Mouse (Mus musculus): ENCODE results near the gene Opn1sw. TPM values are rescaled to one million over a fixed set of nuclear protein-coding genes. Genes with fewer than 3 reads are reported as not detected.
A peak's percentile ranks its signal among the peaks of the same experiment; 100 is the strongest.

Opn1sw gene
- polyA plus RNA-seq, 1 experiment from 2014 or later, result 0.48 TPM

DNA sequence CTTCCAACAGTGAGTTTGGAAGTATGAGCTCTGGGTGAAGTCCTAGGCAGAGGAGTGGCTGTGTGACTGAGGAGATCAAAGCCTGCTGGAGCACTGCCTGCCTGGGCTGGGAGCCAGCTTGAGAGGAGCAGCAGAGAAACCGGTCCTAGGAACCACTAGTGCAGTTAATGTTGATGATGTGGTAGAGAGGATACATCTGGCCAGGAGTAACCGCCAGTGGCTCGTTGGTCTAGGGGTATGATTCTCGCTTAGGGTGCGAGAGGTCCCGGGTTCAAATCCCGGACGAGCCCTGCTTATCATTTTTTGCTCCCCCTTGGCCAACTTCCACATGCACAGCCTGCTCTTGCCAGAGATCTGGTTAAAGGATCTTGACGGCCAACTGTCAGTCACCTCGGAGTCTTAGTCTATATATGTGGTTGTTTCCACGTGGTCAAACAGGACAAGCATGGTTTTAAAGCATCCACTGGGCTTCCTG, 375 bp upstream of the Opn1sw start:
- WGBS, result 14% methylated on average over 11 of the region's 11 CpGs
- peak overlapping the region; percentile 23; the same call in 1 of the 2 replicates for H3K4me2 ChIP-seq (replicated peaks)
- DNase-seq (ENCODE audit: low spot score) (peak; percentile 78), ATAC-seq (ENCODE audit: low FRiP score) (peak; percentile 87)
- H3K36me3 ChIP-seq (replicated peaks; ENCODE audit: control insufficient read depth, insufficient read depth), result no peaks in the 10 kb centered on the region
- H3K9ac ChIP-seq, result no peak overlapping the region
- H3K27me3 ChIP-seq (ENCODE audit: control insufficient read depth, insufficient read depth, low read length), result 0 out of 2 replicates have a peak, but pooled peaks cover 8% of the 10 kb centered on the region
- no peaks in the 10 kb centered on the region for H3K9me3 ChIP-seq (ENCODE audit: control insufficient read depth, low read length)
- H3K27ac ChIP-seq, result no peak overlapping the region
- H3K4me3 ChIP-seq (replicated peaks; ENCODE audit: low read length), result no peak overlapping the region
- 0 out of 2 replicates have a peak, but pooled peaks cover 4% of the 10 kb centered on the region for H3K4me1 ChIP-seq (replicated peaks; ENCODE audit: control insufficient read depth, insufficient read depth, low read length)

DNA sequence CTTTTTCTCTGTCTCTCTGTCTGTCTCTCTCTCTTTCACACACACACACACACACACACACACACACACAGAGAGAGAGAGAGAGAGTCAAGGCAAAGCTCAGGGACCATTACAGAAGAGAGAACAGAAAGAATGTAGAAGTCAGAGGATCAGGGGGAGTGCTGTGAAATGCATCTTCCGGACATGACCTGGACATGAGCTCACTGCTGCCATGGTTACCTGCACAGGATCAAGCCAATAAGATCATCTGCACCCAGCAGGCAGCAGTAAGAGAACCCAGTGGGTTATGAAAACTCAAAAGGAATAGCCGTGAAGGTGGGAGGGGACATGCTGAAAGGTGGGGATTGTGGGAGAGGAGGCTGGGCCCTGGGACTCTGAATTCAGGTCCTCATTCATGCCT, 5.8 kb downstream of the Opn1sw start:
- Histone ChIP-seq H3K4me3 (replicated peaks; ENCODE audit: low read length) (no peak overlapping the region), H3K27ac (no peak overlapping the region), H3K9ac (no peak overlapping the region), H3K4me2 (replicated peaks) (no peak overlapping the region), H3K36me3 (replicated peaks; ENCODE audit: control insufficient read depth, insufficient read depth) (peaks cover 8% of the 10 kb centered on the region), H3K27me3 (ENCODE audit: control insufficient read depth, insufficient read depth, low read length) (0 out of 2 replicates have a peak, but pooled peaks cover 1% of the 10 kb centered on the region), H3K4me1 (replicated peaks; ENCODE audit: control insufficient read depth, insufficient read depth, low read length) (no peaks in the 10 kb centered on the region), H3K9me3 (ENCODE audit: control insufficient read depth, low read length) (no peaks in the 10 kb centered on the region)
- 43% methylated on average over 2 of the region's 2 CpGs for WGBS
- ATAC-seq (ENCODE audit: low FRiP score), result no peak
- DNase-seq (ENCODE audit: low spot score), result no peak

DNA sequence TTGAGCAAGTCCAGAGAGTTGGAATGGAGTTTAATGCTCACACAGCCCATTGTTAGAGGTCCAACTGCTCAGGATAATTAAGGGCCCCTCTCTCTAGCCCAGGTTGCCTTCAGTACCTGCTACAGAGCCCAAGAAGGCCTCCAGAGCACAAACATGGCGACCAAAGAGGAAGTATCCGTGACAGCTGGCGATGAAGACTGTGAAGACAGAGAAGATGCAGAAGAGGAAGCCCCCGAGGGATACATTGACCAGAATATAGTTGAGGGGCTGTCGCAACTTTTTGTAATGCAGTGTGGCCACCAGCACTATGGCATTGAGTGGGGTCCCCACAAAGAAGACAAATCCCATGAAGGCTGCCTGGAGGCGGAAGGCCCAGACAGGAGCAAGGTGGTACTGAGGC, 8.3 kb downstream of the Opn1sw start:
- H3K4me3 ChIP-seq (replicated peaks; ENCODE audit: low read length), result no peak overlapping the region
- H3K36me3 ChIP-seq (replicated peaks; ENCODE audit: control insufficient read depth, insufficient read depth), result peaks cover 32% of the 10 kb centered on the region
- H3K27me3 ChIP-seq (ENCODE audit: control insufficient read depth, insufficient read depth, low read length), result no peaks in the 10 kb centered on the region
- WGBS, result 90% methylated on average over 6 of the region's 6 CpGs
- H3K4me1 ChIP-seq (replicated peaks; ENCODE audit: control insufficient read depth, insufficient read depth, low read length), result no peaks in the 10 kb centered on the region
- no peak overlapping the region for H3K27ac ChIP-seq
- ATAC-seq (ENCODE audit: low FRiP score), result no peak
- H3K9me3 ChIP-seq (ENCODE audit: control insufficient read depth, low read length), result no peaks in the 10 kb centered on the region
- no peak for DNase-seq (ENCODE audit: low spot score)
- H3K4me2 ChIP-seq (replicated peaks), result no peak overlapping the region
- no peak overlapping the region for H3K9ac ChIP-seq

DNA sequence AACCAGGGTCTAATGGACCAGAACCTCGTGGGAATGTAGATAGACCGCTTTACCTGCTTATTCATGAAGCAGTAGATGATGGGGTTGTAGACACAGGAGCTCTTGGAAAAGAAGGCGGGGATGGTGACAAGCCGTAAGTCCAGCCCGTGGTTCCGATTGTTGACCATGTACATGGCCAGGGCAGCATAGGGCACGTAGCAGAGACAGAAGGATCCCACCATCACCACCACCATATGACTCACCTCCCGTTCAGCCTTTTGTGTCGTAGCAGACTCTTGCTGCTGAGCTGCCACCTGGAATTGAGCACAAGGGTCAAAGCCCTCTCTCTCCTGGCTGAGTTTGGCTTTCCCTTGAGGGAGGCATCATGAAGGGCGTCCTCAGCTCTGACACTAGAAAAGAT, 9.6 kb downstream of the Opn1sw start:
- Histone ChIP-seq H3K4me2 (replicated peaks) (no peak overlapping the region), H3K4me3 (replicated peaks; ENCODE audit: low read length) (no peak overlapping the region), H3K36me3 (replicated peaks; ENCODE audit: control insufficient read depth, insufficient read depth) (peaks cover 45% of the 10 kb centered on the region), H3K27me3 (ENCODE audit: control insufficient read depth, insufficient read depth, low read length) (no peaks in the 10 kb centered on the region), H3K4me1 (replicated peaks; ENCODE audit: control insufficient read depth, insufficient read depth, low read length) (no peaks in the 10 kb centered on the region), H3K9me3 (ENCODE audit: control insufficient read depth, low read length) (no peaks in the 10 kb centered on the region), H3K9ac (no peak overlapping the region), H3K27ac (no peak overlapping the region)
- DNase-seq (ENCODE audit: low spot score) (no peak), ATAC-seq (ENCODE audit: low FRiP score) (no peak)
- 99% methylated on average over 10 of the region's 10 CpGs for WGBS

DNA sequence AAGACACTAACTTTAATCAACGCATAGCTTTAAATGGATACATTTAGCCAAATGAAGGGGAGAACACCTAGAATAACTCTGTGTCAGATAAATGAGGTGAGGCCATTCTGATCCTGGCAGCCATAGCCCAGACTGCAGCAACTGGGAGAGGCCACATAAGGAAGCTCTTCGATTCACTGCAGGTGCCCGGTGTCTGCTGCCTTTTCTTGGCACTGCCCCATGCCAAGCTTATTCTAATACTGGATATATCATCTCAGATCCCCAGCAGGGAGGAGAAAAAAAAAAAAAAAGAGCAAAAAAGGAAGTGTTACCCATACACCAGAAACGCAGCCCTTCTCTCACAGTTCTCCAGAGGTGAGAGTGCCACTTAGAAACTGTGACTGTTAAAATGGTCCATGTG, 10.9 kb downstream of the Opn1sw start:
- no peak overlapping the region for H3K9ac ChIP-seq
- H3K27me3 ChIP-seq (ENCODE audit: control insufficient read depth, insufficient read depth, low read length), result no peaks in the 10 kb centered on the region
- no peaks in the 10 kb centered on the region for H3K9me3 ChIP-seq (ENCODE audit: control insufficient read depth, low read length)
- peaks cover 58% of the 10 kb centered on the region for H3K36me3 ChIP-seq (replicated peaks; ENCODE audit: control insufficient read depth, insufficient read depth)
- DNase-seq (ENCODE audit: low spot score) (no peak), ATAC-seq (ENCODE audit: low FRiP score) (no peak)
- WGBS, result 98% methylated on average over 4 of the region's 4 CpGs
- no peak overlapping the region for H3K27ac ChIP-seq
- no peak overlapping the region for H3K4me3 ChIP-seq (replicated peaks; ENCODE audit: low read length)
- H3K4me1 ChIP-seq (replicated peaks; ENCODE audit: control insufficient read depth, insufficient read depth, low read length), result no peaks in the 10 kb centered on the region
- H3K4me2 ChIP-seq (replicated peaks), result no peak overlapping the region

DNA sequence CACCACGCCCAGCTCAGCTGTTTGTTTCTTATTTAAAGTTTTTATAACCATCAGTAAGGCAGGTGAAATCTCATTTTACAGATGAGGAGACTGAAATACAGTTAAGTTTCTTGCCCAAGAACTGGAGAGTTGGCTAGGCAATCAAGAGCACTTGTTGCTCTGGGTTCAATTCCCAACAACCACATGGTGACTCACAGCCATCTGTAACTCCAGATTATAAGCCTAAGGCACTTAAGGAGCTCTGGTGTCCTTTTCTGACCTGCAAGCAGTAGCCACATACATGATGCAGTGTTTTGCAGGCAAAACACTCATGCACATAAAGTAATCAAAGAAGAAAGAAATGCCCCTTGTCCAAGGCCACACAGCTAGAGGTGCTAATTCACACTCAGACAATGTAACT, 23.0 kb downstream of the Opn1sw start:
- ATAC-seq (ENCODE audit: low FRiP score) (no peak), DNase-seq (ENCODE audit: low spot score) (no peak)
- no peaks in the 10 kb centered on the region for H3K27me3 ChIP-seq (ENCODE audit: control insufficient read depth, insufficient read depth, low read length)
- no peak overlapping the region for H3K27ac ChIP-seq
- no peak overlapping the region for H3K9ac ChIP-seq
- H3K4me1 ChIP-seq (replicated peaks; ENCODE audit: control insufficient read depth, insufficient read depth, low read length), result no peaks in the 10 kb centered on the region
- H3K9me3 ChIP-seq (ENCODE audit: control insufficient read depth, low read length), result no peaks in the 10 kb centered on the region
- no peak overlapping the region for H3K4me2 ChIP-seq (replicated peaks)
- H3K4me3 ChIP-seq (replicated peaks; ENCODE audit: low read length), result no peak overlapping the region
- peaks cover 43% of the 10 kb centered on the region for H3K36me3 ChIP-seq (replicated peaks; ENCODE audit: control insufficient read depth, insufficient read depth)
- 93% methylated on average over 1 of the region's 1 CpGs for WGBS

DNA sequence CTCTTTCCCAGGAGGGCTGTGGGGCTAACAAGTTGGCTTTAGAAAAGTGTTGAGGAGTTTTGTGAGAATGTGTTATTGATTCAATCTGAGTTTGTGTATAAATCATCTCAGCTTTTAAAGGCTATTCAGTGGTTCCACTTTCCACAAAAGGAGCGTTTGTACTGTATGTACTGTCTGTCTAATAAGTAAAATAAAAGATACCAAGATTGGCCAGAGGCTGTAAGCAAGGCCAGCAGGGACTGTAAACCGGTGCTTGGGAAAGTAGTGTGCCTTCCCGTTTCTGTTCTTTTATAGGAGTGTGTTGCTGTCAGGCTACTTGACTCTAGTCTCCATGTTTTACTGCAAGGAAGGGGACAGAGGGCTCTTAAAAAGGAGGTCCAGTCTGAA, 25.1 kb downstream of the Opn1sw start:
- H3K9me3 ChIP-seq (ENCODE audit: control insufficient read depth, low read length), result no peaks in the 10 kb centered on the region
- H3K36me3 ChIP-seq (replicated peaks; ENCODE audit: control insufficient read depth, insufficient read depth), result peaks cover 46% of the 10 kb centered on the region
- H3K27ac ChIP-seq, result no peak overlapping the region
- no peaks in the 10 kb centered on the region for H3K27me3 ChIP-seq (ENCODE audit: control insufficient read depth, insufficient read depth, low read length)
- H3K9ac ChIP-seq, result no peak overlapping the region
- no peak overlapping the region for H3K4me2 ChIP-seq (replicated peaks)
- DNase-seq (ENCODE audit: low spot score) (no peak), ATAC-seq (ENCODE audit: low FRiP score) (no peak)
- 90% methylated on average over 3 of the region's 3 CpGs for WGBS
- no peaks in the 10 kb centered on the region for H3K4me1 ChIP-seq (replicated peaks; ENCODE audit: control insufficient read depth, insufficient read depth, low read length)
- no peak overlapping the region for H3K4me3 ChIP-seq (replicated peaks; ENCODE audit: low read length)

DNA sequence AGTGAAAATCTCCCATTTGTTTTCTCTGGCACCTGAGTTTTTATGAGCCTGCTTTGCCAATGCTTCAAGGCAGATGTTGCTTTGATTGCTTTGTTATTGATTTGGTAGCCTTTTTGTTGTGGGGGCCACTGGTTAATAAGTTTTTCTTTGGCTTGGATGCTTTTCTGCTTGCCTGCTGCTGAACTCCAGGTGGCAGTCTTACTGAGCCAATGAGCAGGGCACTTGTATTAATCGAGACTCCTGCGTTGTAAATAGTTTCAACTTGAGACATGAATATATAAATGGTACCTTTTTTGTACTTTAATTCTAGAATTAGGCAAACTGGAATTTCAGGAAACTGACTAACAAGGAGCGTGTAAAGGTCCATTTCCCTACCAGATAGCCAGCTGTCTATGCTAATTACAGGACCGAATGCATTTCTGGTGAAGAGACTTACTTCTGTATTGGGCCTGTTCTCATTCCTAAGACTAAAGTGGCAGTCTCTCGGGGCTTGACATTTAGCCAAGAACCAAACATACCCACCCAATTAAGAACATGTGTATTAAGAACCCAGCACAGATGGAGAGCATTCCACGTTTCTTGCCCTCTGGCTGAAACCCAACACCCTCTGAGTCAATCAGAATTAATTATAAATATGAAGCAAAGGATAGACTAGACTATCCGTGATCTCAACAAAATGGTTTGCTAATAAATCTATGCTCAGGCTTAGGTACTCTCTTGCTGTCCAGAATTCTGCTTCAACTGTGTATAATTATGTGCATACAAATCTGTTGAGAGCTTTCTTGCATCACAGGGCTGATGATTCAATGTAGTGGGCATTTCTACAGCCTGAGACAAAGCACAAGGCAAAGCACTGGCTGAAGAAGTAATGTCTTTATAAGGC, 25.8 kb downstream of the Opn1sw start:
- H3K9me3 ChIP-seq (ENCODE audit: control insufficient read depth, low read length), result no peaks in the 10 kb centered on the region
- no peak for ATAC-seq (ENCODE audit: low FRiP score)
- WGBS, result 58% methylated on average over 7 of the region's 7 CpGs
- H3K27me3 ChIP-seq (ENCODE audit: control insufficient read depth, insufficient read depth, low read length), result no peaks in the 10 kb centered on the region
- no peak overlapping the region for H3K4me2 ChIP-seq (replicated peaks)
- H3K9ac ChIP-seq, result no peak overlapping the region
- no peaks in the 10 kb centered on the region for H3K4me1 ChIP-seq (replicated peaks; ENCODE audit: control insufficient read depth, insufficient read depth, low read length)
- H3K36me3 ChIP-seq (replicated peaks; ENCODE audit: control insufficient read depth, insufficient read depth), result peaks cover 47% of the 10 kb centered on the region
- no peak overlapping the region for H3K4me3 ChIP-seq (replicated peaks; ENCODE audit: low read length)
- no peak overlapping the region for H3K27ac ChIP-seq
- no peak for DNase-seq (ENCODE audit: low spot score)

DNA sequence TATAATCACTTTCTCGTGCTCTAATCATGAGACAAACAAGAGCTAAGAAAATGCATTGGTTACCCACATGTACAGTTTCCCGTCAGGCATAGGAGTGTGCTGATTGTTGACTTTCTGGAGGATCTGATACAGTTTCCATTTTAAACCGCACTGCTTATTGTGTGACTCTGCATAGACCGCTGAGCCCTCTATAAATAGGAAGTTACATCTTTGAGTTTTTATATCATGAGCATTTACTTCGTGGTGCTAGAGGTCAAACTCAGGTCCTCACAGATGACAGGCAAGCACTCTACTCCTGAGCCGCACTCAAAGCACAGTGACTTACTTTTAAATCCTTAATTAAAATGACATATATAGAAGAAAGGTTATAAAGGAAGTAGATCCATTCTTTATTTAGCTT, 28.1 kb downstream of the Opn1sw start:
- ATAC-seq (ENCODE audit: low FRiP score) (no peak), DNase-seq (ENCODE audit: low spot score) (no peak)
- Histone ChIP-seq H3K9me3 (ENCODE audit: control insufficient read depth, low read length) (no peaks in the 10 kb centered on the region), H3K4me1 (replicated peaks; ENCODE audit: control insufficient read depth, insufficient read depth, low read length) (no peaks in the 10 kb centered on the region), H3K27me3 (ENCODE audit: control insufficient read depth, insufficient read depth, low read length) (no peaks in the 10 kb centered on the region), H3K36me3 (replicated peaks; ENCODE audit: control insufficient read depth, insufficient read depth) (peaks cover 45% of the 10 kb centered on the region), H3K4me2 (replicated peaks) (no peak overlapping the region), H3K4me3 (replicated peaks; ENCODE audit: low read length) (no peak overlapping the region), H3K27ac (no peak overlapping the region), H3K9ac (no peak overlapping the region)
- WGBS, result 88% methylated on average over 6 of the region's 6 CpGs

Measured in hindbrain, embryonic 14.5 days (tissue).